Mouse (Mus musculus) mouse embryonic stem cell (cell line): ENCODE measurements at regions not wholly inside any gene's neighbourhood (a gene's known extent, or its start where the extent isn't known, plus 50 kb on each side); places are given as distances from the start of the nearest gene placed in this dataset.

Source experiments
- in situ Hi-C, 2 experiments: fragments of 300-500 bp; cut with MboI; formaldehyde crosslinking; loops; 1 replicate in 1 of 2; 3 replicates in 1 of 2; pipeline ENCODE4 v1.14.3; 2019 to 2020; ENCODE audit warnings: low sequenced_read_pairs in 2 of 2, low pct_unique_long_range_greater_than_20kb in 1 of 2, mixed read lengths in 1 of 2; ENCODE audit not compliant: unreplicated experiment in 1 of 2

- in situ Hi-C loops, result loop anchor here in 1 of 2 experiments (25.0 kb wide), 2 partner anchors 306 to 494 kb away; no protein-coding TSS in a partner anchor
Observed at GRCm38 (mm10) chr3:14381421-14381992, 99.0 kb upstream of the Slc7a12 start.

GRCm38 (mm10) chr3:14390656-14391055 is 89.8 kb upstream of the Slc7a12 start:
- in situ Hi-C loops, result loop anchor here in 1 of 2 experiments (25.0 kb wide), 2 partner anchors 297 to 503 kb away; no protein-coding TSS in a partner anchor

- in situ Hi-C loops, result loop anchor here in 1 of 2 experiments (25.0 kb wide), 2 partner anchors 289 to 511 kb away; no protein-coding TSS in a partner anchor
Observed at GRCm38 (mm10) chr3:14398676-14399075, 81.8 kb upstream of the Slc7a12 start.

- in situ Hi-C loops, result no loop called here
Observed at GRCm38 (mm10) chr3:14408435-14409125, 71.9 kb upstream of the Slc7a12 start.
